Mouse (Mus musculus) liver, embryonic 14.5 days (tissue): ENCODE data around the gene Rps25.

Source experiments
- CTCF ChIP-seq: IDR thresholded peaks from 2 replicates; pipeline ENCODE4 v1.5.1; 2016; ENCODE audit warnings: antibody characterized with exemption, low read depth, control low read depth
- EP300 ChIP-seq: IDR thresholded peaks from 2 replicates; pipeline ENCODE4 v1.6.1; 2016; ENCODE audit warnings: antibody characterized with exemption, low read depth

GRCm38 (mm10) chr9:44401081-44401480 is 5.9 kb upstream of the Rps25 start:
- no peak for TF ChIP-seq CTCF
- no peak for TF ChIP-seq EP300
